Mouse (Mus musculus) lung, adult 2 months (tissue): Measurements from ENCODE around the gene Gm8890. TPM values are rescaled to one million over a fixed set of nuclear protein-coding genes. Genes with fewer than 3 reads are reported as not detected.
"Not testable (repeated sequence)": the region's sequence is repeated elsewhere in the genome, so short reads cannot be mapped to it uniquely, and the experiment has no call there.

ENCODE experiments used
- DNase-seq: peaks from one replicate; pipeline ENCODE4 v3.0.0; 2022
- H3K4me1 ChIP-seq: fragments of 200-500 bp; 2 replicates; pipeline ENCODE4 v1.6.1; 2011; ENCODE audit warnings: low read length; ENCODE audit not compliant: control insufficient read depth, insufficient read depth
- H3K4me3 ChIP-seq: fragments of 200-500 bp; replicated peaks from 2 replicates; pipeline ENCODE3; 2011; ENCODE audit warnings: low read depth, mild to moderate bottlenecking, control low read depth, low read length; ENCODE audit errors: extremely low read depth
- WGBS: fragments of 180-500 bp; shearing (Covaris S2); methylation state at CpG from one replicate; pipeline ENCODE4 v1.1.7; 2018; 5-methylcytosine and 5-hydroxymethylcytosine counted together
- polyA plus RNA-seq: library from polyadenylated mRNA; depleted of rRNA; stranded (reverse); fragments of >200 nt; gene quantifications from 2 replicates; pipeline ENCODE4 v1.2.3, GENCODE M21; 2012; rRNA removed

The Gm8890 gene
- not detected in 2 replicates for polyA plus RNA-seq

- WGBS: 73% methylated on average over 1 of the region's 2 CpGs
- H3K4me3 ChIP-seq, H3K4me1 ChIP-seq, DNase-seq: not testable (repeated sequence)
Measured at GRCm38 (mm10) chr5:11255733-11256132, at the start of gene Gm8890. TSS of gene Gm8890 (plus strand) at chr5:11256033.

DNA sequence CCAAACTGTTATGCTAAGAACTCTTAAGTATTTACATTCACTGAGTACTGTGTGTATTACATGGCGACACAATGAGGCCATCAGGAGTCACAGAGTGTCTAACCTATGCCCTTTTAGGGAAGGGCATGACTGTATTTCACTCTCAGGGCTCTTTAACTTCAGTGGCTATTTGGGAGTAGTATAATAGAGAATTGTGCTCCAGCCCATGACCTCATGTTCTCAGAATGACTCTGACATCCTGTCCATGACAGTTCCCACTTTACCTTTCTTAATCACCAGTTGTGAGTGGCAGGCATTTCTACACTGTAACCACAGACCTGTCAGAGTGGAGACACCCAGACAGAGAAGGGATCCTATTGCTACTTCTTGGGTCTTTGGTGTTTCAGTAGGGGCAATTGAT lies 388 bp downstream of the Gm8890 start:
- 50% methylated on average over 1 of the region's 1 CpGs for WGBS

More for the DNA sequence above, 388 bp downstream of the Gm8890 start:
- H3K4me1 ChIP-seq, DNase-seq, H3K4me3 ChIP-seq: not testable (repeated sequence)

Other genes with a start within 250 kb of the Gm8890 start
- not detected in 2 replicates for gene Gm8879, start 128.4 kb upstream of the Gm8890 start, polyA plus RNA-seq
- gene Gm5861, start 73.0 kb upstream of the Gm8890 start, polyA plus RNA-seq: not detected in 2 replicates
- gene Speer1, start 85.5 kb downstream of the Gm8890 start, polyA plus RNA-seq: not detected in 2 replicates
- gene Gm8897, start 160.4 kb downstream of the Gm8890 start, polyA plus RNA-seq: not detected in 2 replicates
- not detected in 2 replicates for gene Gm8906, start 246.7 kb downstream of the Gm8890 start, polyA plus RNA-seq